Mouse (Mus musculus) hematopoietic multipotent progenitor cell, adult 10-12 weeks (in vitro differentiated cells): ENCODE measurements around the gene Smarca1. TPM values are rescaled to one million over a fixed set of nuclear protein-coding genes. Genes with fewer than 3 reads are reported as not detected.

Source experiments
- polyA plus RNA-seq: library from polyadenylated mRNA; stranded (reverse); fragments of >175 nt; gene quantifications from 2 replicates; pipeline ENCODE4 v1.2.3, GENCODE M21; 2012; ENCODE audit warnings: low replicate concordance

Gene Smarca1
- polyA plus RNA-seq, result not detected in 2 replicates

GRCm38 (mm10) chrX:47892431-47893024 lies at the start of gene Smarca1:
Smarca1 (minus strand) TSS chrX:47892974.

GRCm38 (mm10) chrX:47912306-47912792 lies 19.6 kb upstream of the Smarca1 start, which contains the start of gene Ocrl:
Ocrl (plus strand) TSS chrX:47912387.

Other genes with a start within 250 kb of the Smarca1 start
- gene Ocrl, start 19.4 kb upstream of the Smarca1 start, polyA plus RNA-seq, result 1.6 and 1.8 TPM in 2 replicates
- gene Apln, start 141.9 kb upstream of the Smarca1 start, polyA plus RNA-seq, result 0.17 and 0.30 TPM in 2 replicates
- gene Xpnpep2, start 215.8 kb upstream of the Smarca1 start, polyA plus RNA-seq, result not detected in 2 replicates